Mouse (Mus musculus): ENCODE results near the gene AI467606. TPM values are rescaled to one million over a fixed set of nuclear protein-coding genes. Genes with fewer than 3 reads are reported as not detected.
A peak's percentile ranks its signal among the peaks of the same experiment; 100 is the strongest.

Gene AI467606
- 1 to 10 TPM; 1.2 TPM for total RNA-seq (2021)
- long read RNA-seq, experiment 1, transcript AI467606-201 (2 exons, 1,932 nt): major isoform, 5 of 5 reads
- long read RNA-seq, experiment 1, partial matches to known transcripts: 0 of 5 reads
- long read RNA-seq, experiment 1, other reads (novel, unspliced or antisense): 0 of 5 reads
- long read RNA-seq, experiment 2, partial matches to known transcripts: 0 of 1 reads
- long read RNA-seq, experiment 2, other reads (novel, unspliced or antisense): 0 of 1 reads

DNA sequence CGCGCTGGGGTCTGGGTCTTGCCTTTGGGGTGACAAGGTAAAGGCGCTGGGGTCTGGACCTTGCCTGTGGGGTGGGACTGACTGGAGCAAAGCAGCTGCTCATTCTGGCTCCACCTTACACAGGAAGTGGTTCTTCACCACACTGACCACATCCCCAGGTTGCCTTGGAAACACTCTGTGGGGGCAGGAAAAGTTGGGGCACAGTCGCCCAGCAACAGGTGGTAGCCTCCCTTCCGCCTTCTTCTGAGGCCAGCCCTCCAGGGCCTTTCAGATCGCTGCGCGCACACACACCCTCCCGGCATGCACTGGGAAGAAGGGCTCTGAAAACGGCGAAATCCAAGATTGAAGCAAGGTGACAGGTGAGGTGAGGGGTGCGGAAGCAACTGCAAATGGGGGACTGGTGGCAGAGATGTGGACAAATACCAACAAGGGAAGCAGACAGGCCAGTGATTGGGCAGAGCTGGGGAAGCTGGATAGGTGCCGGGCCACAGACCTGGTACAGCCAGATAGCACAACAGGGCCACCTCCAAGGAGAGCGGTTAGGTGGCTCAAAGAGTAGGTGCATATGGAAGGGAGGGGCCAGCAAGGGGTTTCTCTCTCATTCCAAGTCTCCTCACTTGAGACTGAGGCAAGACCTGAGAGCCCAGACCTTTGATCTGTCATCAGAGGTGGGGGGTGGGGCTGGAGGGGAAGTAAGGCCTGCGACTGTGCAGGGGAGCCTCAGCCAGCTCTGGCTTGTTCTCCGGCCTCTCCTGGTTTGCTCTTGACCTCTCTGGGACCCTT is at the start of gene AI467606:
AI467606 (plus strand) TSS at position 246 of the 783 bp plus-strand sequence.
- intact Hi-C loops (cut with DNase I): loop anchor here (5.0 kb wide), 1 partner anchor 34 kb away; no protein-coding TSS in a partner anchor
- no peak for TF ChIP-seq CTCF (IDR thresholded peaks at IDR 0.05)
- H3K4me3 ChIP-seq: no peak within 1 kb of the TSS
- H3K27ac ChIP-seq: no peak within 1 kb of the TSS
- DNase-seq (ENCODE audit: extremely low spot score in 1 of 2, low spot score in 2 of 2): no peak

DNA sequence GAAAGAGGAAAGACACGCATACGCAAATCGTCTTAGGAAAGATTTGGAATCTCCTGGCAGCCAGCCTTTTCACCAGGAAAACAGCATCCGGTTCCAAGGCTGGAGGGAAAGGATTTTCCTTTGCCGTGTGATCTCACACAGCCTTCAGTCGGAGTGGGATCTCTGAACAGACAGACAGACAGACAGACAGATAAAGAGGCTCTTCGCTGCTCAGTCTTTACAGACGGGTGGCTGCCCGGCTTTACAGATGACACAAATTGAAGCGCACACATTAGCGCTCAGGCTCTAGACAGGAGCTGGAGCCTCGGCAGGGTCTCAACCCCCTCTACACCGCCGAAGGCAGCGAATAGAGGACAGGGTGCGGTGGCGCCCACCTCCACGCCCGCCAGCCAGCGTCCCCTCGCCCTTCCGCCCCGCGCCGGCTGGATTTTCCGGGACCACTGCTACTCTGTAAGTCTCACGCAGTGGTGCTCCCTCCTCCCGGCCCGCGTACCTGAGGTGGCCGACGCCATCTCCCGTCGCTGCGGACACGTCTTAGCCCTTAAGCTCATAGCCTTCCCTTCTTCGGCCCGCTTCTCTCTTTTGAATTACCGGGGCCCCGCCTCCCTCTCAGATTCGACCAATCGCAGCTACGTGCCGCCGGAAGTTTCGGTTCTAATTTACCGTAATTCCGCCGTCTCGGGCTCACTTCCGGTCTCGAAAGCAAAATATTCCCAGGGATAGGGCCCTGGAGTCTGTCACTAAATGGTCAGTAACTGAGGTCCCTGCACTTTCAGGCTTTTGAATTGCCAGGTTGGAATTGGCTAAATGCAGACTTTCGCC is 49.1 kb upstream of the AI467606 start, which contains the start of gene Kif22:
Kif22 (minus strand) TSS at position 621 of the 822 bp plus-strand sequence.
- peak within 1 kb of the TSS; percentile 58 for H3K27ac ChIP-seq
- peak; percentile 86 to 88 for DNase-seq (ENCODE audit: extremely low spot score in 1 of 2, low spot score in 2 of 2)
- TF ChIP-seq CTCF (IDR thresholded peaks at IDR 0.05): no peak
- intact Hi-C loops (cut with DNase I): no loop called here
- peak within 1 kb of the TSS; percentile 68 for H3K4me3 ChIP-seq

DNA sequence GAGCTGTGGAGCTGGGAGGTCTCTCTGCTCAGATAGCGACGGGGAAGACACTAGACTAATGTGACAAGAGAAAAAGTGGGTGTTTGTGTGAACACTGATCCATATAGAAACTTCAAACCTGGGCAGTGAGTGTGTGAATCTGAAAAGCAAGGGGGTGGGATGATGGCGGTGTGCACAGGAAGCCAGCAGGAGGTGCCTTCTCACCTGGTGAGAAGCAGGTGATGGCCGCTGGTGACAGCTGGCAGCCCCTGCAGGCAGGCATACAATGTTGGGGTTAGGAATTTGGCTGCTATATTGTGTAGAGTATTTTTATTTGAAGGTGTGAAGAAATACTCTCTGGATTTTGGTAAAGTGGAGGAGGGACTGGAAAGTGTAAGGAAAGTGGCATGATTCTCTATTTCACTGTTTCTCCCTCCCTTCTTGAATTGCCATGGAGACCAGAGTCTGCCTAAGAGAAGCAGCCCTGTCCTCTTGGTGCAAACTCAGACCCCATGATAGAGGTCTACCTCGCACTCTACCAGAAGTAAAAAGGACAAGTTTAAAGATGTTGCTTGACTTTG is 36.1 kb upstream of the AI467606 start:
- no peak; the same call in 1 of the 2 replicates for TF ChIP-seq CTCF (IDR thresholded peaks at IDR 0.05)
- Histone ChIP-seq H3K27ac (no peak overlapping the region), H3K4me3 (no peak overlapping the region)
- intact Hi-C loops (cut with DNase I): loop anchor here (5.0 kb wide), 1 partner anchor 37 kb away; the partner anchor contains the start of gene AI467606
- peak in 1 of 2 experiments; percentile 17 for DNase-seq (ENCODE audit: extremely low spot score in 1 of 2, low spot score in 2 of 2)

DNA sequence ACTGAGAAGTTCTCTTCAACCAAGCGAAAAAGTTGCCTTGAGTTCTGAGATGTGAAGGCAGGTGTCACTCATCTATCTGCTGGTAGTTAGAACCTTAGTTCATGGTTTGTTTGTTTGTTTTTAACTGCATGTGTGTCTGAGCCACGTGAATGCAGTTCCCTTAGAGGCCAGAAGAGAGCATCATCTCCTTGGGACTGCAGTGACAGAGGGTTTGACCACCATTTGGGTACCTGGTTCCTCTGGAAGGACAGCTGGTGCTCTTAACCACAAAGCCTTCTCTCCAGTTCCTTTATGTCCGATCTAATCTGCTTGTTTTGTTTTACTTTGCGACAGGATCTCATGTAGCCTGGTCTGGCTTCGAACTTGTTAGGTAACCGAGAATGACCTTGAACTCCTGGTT is 25.6 kb upstream of the AI467606 start:
- intact Hi-C loops (cut with DNase I): loop anchor here (5.0 kb wide), 1 partner anchor 107 kb away; no protein-coding TSS in a partner anchor
- TF ChIP-seq CTCF (IDR thresholded peaks at IDR 0.05): no peak; the same call in 1 of the 2 replicates

DNA sequence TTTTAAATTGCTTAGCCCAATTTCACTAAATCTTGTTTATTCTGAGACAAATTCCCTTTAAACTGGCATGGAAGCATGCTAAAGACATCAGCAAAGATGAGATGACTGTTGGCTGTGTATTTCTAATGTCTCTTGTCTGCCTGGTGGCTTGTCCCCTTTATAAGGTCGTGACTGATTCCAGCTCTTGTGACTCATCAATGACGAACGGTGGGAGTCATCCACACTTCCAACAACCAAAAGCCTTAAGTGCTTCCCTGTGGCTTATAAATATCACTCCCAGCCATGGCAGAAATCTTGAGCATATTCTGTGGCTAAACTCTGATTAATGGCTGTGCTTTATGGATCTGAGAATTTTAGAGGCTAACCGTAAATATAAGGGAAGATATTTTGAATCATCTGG is 24.8 kb upstream of the AI467606 start:
- intact Hi-C loops (cut with DNase I): loop anchor here (5.0 kb wide), 1 partner anchor 106 kb away; no protein-coding TSS in a partner anchor
- TF ChIP-seq CTCF (IDR thresholded peaks at IDR 0.05): no peak
- Histone ChIP-seq H3K4me3 (no peak overlapping the region), H3K27ac (no peak overlapping the region)
- DNase-seq (ENCODE audit: extremely low spot score in 1 of 2, low spot score in 2 of 2): no peak

More for the DNA sequence above, 25.6 kb upstream of the AI467606 start:
- Histone ChIP-seq H3K27ac (no peak overlapping the region), H3K4me3 (no peak overlapping the region)
- no peak for DNase-seq (ENCODE audit: extremely low spot score in 1 of 2, low spot score in 2 of 2)

DNA sequence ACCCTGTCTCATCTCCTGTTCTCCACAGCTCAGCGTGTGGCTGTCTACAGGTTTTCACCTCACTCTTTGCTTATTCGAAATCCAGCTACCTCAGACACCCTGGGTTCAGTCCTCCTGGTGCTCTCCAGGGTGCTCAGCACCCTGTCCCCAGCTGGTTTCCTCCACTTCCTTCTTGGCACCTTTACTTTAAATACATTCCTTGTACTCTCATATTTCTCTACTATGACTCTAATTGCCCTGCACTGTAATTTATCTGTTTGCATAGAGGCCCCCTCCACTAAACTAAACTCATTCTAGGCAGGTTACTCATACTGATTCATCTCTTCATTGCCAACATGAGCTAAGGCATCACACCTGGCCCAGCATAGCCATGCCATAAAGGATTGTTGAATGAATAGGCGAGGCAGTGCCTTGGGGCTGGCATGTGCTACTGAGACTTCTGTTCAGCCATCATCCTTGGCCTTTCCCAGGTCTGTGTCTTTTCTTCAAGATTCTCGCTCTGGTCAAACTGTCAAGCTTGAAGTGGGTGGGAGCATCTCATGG is 20.2 kb upstream of the AI467606 start:
- TF ChIP-seq CTCF (IDR thresholded peaks at IDR 0.05): no peak
- intact Hi-C loops (cut with DNase I): no loop called here
- Histone ChIP-seq H3K27ac (no peak overlapping the region), H3K4me3 (no peak overlapping the region)
- DNase-seq (ENCODE audit: extremely low spot score in 1 of 2, low spot score in 2 of 2): no peak

DNA sequence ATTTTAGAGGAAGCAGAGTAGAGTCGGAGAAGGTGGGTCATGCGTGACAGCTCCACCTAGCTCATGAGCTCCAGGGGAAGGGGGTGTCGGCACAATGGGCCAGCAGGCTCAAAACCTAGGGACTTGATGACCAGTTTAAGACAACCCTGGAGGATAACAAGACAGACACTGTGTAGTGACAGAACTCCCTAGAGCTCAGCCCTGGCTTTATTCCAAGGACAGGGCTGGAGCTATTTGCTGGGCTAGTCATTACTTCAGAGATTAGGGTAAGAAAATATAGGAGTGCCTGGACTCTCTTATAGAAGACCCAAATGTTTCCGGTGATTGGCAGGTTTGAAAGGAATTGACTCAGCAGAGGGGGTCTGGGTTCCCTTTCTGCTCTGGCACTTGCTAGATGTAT is 17.9 kb upstream of the AI467606 start:
- DNase-seq (ENCODE audit: extremely low spot score in 1 of 2, low spot score in 2 of 2): no peak
- no peak for TF ChIP-seq CTCF (IDR thresholded peaks at IDR 0.05)
- intact Hi-C loops (cut with DNase I): no loop called here
- Histone ChIP-seq H3K27ac (no peak overlapping the region), H3K4me3 (no peak overlapping the region)

DNA sequence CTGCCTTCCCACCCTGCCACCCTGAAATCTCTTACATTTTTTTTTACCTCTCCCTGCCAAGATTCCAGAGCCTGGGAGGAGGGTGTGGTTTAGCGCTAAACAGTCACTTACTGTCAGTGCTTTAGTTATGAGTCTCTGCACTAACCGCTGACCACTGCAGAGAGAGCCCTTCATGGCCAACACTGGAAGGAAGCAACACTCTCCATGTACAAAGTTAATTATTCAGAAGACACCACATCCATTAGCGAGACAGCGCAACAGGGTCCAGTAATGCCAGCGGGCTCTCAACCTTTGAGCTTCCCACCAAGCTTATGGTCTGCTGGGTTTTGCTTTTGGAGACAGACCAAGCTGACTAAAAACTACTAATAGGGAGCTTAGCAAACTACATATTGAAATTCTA is 15.0 kb upstream of the AI467606 start:
- intact Hi-C loops (cut with DNase I): no loop called here
- no peak for DNase-seq (ENCODE audit: extremely low spot score in 1 of 2, low spot score in 2 of 2)
- no peak for TF ChIP-seq CTCF (IDR thresholded peaks at IDR 0.05)

DNA sequence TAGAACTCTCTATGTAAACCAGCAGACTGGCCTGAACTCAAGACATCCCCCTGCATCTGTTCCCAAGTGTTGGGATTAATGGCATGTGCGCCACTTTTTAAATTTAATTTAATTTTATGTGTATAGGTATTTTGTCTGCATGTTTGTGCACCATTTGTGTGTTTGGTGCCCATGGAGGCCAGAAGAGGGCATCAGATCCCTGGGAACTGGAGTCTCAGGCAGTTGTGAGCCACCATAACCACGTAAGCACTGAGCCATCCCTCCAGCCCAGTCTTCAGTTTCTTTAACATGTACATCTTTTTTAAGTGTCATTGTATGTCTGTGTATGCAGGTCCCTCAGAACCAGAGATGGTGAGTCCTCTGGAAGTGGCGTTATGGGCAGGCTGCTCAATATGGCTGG is 13.5 kb upstream of the AI467606 start:
- intact Hi-C loops (cut with DNase I): no loop called here
- no peak; the same call in 1 of the 2 replicates for TF ChIP-seq CTCF (IDR thresholded peaks at IDR 0.05)
- H3K4me3 ChIP-seq: no peak overlapping the region
- no peak overlapping the region for H3K27ac ChIP-seq
- no peak for DNase-seq (ENCODE audit: extremely low spot score in 1 of 2, low spot score in 2 of 2)

More for the DNA sequence above, 15.0 kb upstream of the AI467606 start:
- Histone ChIP-seq H3K4me3 (no peak overlapping the region), H3K27ac (no peak overlapping the region)

DNA sequence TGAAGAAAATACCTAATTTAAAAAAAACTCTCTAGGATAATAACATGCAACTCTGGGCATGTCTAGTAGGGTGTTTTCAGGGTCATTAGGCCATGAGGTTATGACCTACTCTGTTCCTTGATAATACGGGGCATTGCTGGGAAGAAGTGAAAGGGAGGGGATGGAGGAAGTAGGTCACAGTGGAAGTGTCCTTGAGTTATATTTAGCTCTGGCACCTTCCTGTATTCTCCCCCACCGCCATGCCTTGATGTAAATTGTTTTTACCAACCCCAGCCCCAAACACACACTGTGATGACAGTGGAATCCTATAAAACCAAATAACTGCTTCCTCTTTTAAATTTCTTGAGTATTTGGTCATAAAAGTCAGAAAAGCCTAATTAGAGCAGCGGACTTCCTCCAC is 11.1 kb upstream of the AI467606 start:
- no peak for DNase-seq (ENCODE audit: extremely low spot score in 1 of 2, low spot score in 2 of 2)
- intact Hi-C loops (cut with DNase I): no loop called here
- Histone ChIP-seq H3K27ac (no peak overlapping the region), H3K4me3 (no peak overlapping the region)
- no peak for TF ChIP-seq CTCF (IDR thresholded peaks at IDR 0.05)

DNA sequence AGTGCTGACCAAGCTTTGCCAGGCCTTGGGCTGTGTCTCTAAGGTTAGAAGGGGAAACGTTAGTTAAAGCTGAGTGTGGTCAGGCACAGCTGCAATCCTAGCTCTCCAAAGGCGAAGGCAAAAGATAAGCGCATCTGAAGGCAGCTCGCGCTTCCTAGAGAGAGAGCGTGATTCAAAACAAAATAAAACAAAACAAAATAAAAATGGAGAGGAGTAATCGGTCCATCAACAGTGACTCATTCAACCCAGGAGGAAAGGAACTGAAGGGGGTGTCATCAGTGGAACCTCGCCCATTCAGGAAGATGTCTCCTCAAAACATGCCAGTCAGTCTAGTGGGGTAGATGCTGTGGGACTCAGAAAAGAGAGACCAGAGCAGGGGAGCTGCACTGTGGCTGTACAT is 8.9 kb upstream of the AI467606 start:
- DNase-seq (ENCODE audit: extremely low spot score in 1 of 2, low spot score in 2 of 2): no peak
- TF ChIP-seq CTCF (IDR thresholded peaks at IDR 0.05): no peak
- intact Hi-C loops (cut with DNase I): no loop called here
- no peak overlapping the region for H3K27ac ChIP-seq
- no peak overlapping the region for H3K4me3 ChIP-seq
